Mouse (Mus musculus) embryo, embryonic 10.5 days (tissue): Measurements from ENCODE around the gene Sergef.

Experiments used
- DNase-seq: peaks from one replicate; pipeline ENCODE4 v3.0.0-alpha.2; 2015; ENCODE audit warnings: low spot score

The Sergef gene

DNA sequence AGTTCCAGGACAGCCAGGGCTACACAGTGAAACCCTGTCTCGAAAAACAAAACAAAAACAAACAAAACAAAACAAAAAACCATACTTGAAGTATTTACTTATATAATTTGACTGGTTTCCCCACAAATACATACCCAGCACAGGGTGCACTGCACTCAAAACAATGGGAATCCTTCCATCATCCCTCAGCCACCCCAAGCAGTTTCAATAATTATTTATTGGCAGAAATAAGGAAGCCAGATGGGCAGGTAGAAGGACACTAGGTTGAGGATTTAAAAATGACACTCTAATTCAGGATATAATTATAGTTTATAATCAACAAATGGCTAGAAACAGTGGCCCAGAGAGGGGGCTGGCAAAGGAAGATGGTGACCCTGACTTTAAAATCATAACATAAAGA is 99.0 kb downstream of the Sergef start:
- no peak for DNase-seq

GRCm38 (mm10) chr7:46536456-46537097 is 103.0 kb downstream of the Sergef start:
- DNase-seq = no peak

DNA sequence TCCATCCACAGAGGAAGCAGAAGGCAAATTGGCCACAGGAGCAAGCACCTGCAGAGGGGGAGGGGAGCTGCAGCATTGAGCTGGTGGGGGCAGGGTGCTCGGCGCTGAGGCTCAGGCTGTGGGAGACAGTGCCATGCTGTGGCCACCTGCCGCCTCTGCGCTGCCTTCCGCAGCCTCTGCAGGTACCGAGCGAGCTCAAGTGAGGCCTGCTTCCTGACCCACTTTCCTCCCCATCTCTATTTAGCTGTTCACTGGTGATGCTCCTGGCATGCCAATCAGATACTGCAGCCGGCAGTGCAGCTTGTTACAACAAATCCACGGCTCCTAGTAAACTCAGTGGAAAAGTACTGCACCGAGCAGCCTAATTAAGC is 104.2 kb downstream of the Sergef start:
- DNase-seq = peak; percentile 19

DNA sequence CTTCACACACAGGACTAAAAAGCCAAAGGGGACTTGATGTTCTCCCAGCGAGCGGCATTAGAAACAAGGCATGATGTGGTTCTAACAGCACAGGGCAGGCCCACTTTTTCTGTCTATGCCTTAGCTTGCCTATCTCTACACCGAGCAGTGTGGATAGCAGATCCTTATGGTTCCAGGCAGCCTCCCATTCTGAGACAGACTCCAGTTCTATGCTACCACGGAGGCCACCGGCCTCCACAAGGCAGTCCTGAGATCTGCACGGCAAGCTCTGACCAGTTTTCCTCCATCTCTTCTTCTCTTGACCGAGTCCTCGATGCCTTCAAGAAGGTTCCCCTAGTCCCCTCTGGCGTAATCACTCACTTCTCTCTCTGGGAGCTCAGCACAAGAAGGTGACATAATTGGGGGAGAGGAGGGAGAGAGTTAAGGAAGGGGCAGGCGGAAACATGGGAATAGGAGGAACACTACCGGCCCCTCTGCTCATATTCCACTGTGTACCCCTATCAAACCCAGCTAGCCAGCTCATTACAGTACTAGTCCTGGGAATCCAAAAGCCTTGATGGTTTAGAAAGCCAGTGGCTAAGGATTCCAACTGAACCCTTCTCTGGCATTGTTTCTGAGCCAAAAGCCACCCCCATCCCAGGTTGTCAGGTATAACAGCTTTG is 104.7 kb downstream of the Sergef start:
- DNase-seq = no peak

GRCm38 (mm10) chr7:46533518-46533917 is 106.1 kb downstream of the Sergef start:
- no peak for DNase-seq

DNA sequence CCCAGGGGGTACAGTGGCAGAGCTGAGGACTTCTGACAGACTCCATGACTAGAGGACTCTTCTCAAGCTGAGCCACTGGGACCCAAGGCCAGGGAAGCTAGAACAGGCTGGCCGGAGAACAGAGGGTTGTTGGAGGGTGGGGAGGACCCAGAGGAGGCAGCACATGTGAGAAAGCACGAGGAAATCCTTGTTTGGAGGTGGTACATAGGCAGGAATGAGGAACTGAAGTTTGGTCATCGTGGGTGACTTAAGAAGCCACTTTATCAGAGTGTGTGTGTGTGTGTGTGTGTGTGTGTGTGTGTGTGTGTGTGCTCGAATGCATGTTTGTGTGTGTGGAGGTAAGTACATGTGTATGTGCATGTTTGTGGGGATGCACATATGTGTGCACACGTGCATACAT is 108.3 kb downstream of the Sergef start:
- DNase-seq = no peak

DNA sequence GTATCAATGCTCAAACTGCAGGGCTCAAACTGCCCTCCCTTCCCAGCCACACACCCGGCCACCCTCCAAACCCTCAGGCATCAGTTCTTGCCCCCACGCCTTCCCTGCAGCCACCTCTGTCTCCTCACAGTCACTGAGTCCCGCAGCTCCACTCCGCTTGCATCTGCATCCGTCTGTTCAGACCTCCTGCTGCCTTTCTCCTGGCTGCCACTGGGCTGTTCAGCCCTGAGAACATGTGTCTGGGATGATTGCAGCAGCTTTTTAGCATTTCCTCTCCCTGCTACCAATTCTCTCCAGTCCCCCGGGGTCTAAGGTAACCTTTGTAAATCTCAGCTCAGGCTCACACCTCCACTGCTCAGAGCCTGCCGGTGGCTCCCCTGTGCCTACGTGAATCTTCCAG is 109.7 kb downstream of the Sergef start:
- no peak for DNase-seq

GRCm38 (mm10) chr7:46529259-46529658 is 110.3 kb downstream of the Sergef start:
- no peak for DNase-seq

GRCm38 (mm10) chr7:46526665-46527154 is 112.9 kb downstream of the Sergef start:
- no peak for DNase-seq

DNA sequence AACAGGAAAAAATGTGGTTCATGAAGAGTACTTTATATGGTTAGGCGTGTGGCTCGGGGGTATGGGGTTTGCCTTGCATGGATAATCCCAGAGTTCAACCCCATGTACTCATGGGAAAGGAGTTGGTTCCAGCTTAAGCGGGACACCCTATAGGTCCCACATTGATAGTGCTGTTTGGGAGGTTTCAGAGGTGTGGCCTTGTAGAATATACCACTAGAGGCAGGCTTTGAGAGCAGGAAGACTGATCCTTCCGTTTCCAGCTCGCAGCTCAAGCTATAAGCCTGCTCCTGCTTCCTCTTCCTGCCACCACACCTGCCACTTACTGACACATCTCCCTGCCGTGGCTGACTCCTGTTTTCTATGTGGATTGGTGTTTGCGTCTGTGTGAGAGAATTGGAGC is 116.4 kb downstream of the Sergef start:
- no peak for DNase-seq

GRCm38 (mm10) chr7:46521794-46522193 is 117.8 kb downstream of the Sergef start:
- no peak for DNase-seq

DNA sequence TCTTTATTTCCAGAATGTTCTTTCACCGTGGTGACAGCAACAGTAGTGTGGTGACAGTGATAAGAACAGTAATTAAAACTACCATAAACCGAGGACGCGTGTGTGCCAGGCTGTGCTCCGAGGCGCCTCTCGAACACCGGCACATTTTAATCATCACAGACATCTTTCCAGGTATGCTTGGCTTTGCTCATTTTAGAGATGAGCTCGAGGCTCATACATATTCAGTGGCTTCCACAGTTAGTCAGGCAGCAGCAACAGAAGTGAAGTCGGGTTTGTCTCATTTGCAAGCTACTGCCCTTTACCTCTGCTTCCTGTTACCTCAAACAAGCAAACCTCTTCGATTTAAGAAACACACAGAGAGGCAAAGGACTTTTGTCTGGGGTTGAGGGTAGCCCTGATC is 120.5 kb downstream of the Sergef start:
- DNase-seq = no peak

DNA sequence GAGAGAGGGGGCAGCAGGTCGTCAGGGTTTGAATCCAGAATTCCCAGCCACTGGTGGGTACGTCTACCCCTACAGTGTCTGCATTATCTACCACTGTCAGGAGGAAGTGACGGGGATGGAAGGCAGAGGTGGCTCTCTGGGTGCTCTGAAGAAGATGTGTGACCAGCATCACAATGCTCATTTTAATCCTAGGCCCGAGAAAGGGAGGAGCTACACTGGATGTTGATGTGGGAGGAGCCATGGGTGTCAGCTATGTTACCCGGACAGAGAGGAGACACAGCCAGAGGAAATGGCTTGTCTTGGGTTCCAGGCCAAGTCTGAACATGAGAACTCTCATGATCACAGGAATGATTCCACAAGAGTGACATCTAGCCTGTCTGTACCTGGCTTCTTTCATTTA is 122.4 kb downstream of the Sergef start:
- no peak for DNase-seq

DNA sequence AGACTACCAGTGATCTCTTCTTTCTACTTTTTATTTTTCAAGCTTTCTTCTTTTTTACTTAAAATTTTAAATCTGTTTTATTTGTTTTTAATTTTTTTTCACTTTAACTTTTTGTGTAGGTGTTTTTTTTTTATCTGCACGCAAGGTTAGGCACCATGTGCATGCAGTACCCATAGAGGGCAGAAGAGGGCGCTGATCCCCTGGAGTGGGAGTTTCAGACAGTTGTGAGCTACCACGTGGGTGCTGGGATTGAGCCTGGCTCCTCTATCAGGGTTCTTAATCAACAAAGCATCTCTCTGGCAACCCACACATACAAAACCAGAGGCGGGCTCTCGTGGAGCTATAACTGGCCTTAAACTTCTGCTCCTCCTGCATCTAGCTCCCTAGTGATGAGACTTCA is 123.6 kb downstream of the Sergef start:
- DNase-seq = no peak

GRCm38 (mm10) chr7:46514981-46515380 is 124.6 kb downstream of the Sergef start:
- no peak for DNase-seq

- no peak for DNase-seq
These were observed 126.0 kb downstream of the Sergef start for GRCm38 (mm10) chr7:46513562-46513961.

GRCm38 (mm10) chr7:46512792-46513191 is 126.8 kb downstream of the Sergef start:
- no peak for DNase-seq

DNA sequence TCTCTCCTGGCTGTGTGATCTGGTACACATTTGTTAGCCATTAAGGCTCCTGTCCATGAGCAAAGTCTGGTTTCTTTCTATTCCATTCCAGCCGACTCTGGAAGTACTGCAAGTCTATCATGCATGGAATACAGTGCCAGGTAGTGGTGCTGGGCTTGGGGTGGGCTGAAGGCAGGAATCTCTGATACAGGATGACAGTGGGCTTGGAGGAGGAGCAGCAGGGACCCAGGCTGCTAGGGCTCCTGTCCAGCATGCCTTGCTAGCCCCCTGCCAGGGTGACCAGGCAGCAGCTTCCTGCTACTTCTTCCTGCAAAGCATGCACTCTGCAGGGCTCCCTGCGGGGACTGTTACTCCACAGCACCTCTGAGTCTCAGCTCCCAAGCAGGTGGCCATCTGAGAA is 128.8 kb downstream of the Sergef start:
- DNase-seq = no peak

- peak; percentile 65 for DNase-seq
These were observed 130.0 kb downstream of the Sergef start for GRCm38 (mm10) chr7:46509391-46510310.

DNA sequence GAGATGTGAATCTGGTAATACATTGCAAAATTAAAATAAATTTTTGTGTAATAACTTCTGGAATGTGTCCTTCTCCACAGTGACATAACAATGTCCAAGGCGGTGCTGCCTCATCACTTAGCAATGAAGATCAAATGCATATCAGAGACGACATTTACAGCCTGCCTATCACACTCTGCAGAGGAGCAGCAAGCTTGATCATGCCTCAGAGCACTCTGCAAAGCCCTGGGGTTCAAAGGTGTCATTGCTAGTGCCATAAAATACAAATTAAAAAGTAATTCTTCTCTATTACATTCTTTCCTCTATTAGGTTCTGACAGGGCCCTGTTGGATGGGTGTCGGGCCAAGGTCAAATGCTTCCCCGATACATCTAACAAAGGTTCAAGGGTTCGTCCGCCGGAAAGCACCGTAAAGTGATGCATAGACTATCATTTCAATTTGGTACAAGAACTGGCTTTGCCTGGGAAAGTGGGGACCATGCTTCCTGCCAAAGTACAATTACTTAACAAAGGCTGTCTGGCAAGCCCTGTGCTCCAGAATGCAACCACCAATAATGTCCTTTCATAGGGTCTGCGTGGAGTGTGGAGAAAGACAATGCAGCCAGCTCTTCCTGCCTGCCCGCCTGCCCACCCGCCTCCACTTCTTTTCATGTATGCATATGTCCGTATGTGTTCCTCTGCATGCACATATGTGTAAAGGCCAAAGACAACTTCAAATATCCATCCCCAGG is 130.9 kb downstream of the Sergef start:
- peak; percentile 40 for DNase-seq

- no peak for DNase-seq
These were observed 135.4 kb downstream of the Sergef start for GRCm38 (mm10) chr7:46504157-46504556.

DNA sequence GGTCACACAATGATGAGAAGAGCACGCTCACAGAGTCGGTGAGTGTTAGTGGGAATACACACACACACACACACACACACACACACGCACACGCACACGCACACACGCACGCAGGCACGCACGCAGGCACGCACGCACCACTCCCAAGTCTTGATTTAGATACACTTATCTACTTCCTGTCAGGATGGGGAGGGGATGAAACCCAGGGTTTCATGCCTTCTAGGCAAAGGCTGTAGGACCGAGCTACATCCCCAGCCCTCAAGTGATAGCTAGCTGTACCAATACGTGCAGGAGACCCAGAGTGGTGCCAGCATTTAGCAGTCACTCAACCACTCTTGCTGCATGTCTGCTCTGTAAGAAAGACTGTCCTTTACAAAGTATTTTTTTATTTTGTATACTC is 137.0 kb downstream of the Sergef start:
- DNase-seq = no peak
